Mouse (Mus musculus): Measurements from ENCODE around the gene Ppme1. TPM values are rescaled to one million over a fixed set of nuclear protein-coding genes. Genes with fewer than 3 reads are reported as not detected.

Ppme1 gene
- polyA plus RNA-seq, 1 experiment from 2014 or later: 79.1 TPM

DNA sequence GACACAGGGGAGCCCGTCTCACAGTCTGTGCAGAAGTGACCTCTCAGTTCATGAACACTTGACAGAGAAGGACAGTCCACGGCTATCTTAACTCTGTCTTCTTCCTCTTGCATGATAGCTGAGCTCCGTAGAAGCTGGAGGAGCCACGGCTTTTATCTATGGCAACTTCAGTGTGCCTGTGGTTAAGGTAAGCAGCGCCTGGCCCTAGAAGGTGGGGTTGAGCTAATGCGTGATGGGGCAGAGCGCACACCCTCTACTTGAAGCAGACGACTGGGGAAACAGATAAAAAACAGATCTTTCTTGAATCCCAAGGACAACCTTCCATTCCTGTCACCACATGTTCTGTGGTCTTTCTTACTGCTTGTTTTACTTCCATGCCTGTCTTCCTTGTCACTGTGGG lies 55.2 kb downstream of the Ppme1 start:
- WGBS: 93% methylated on average over 8 of the region's 8 CpGs
- Histone ChIP-seq H3K36me3 (no peaks in the 10 kb centered on the region), H3K27ac (no peak overlapping the region), H3K4me1 (no peaks in the 10 kb centered on the region), H3K27me3 (ENCODE audit: low read depth, poor library complexity, severe bottlenecking) (no peaks in the 10 kb centered on the region), H3K4me3 (no peak overlapping the region), H3K9me3 (replicated peaks) (no peaks in the 10 kb centered on the region)
- DNase-seq (ENCODE audit: low spot score): no peak

DNA sequence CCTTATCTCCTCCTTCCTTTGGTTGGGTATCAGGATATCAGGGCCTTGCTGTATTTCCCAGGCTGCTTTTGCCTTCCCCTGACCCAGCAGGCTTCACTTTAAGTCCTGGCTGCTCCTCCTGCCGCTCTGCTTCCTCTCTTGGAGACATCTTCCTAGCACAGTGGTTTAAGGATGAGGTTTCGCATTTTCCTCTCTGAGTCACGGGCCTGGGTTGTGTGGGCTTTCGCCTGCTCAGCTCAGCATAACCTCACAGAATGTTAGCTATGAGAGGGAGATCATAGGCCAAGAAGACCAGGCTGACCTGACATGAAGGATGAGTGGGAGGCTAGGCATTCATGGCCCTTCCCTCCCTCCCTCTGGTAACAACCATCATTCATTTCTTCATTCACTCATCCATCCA lies 59.4 kb downstream of the Ppme1 start:
- no peaks in the 10 kb centered on the region for H3K9me3 ChIP-seq (replicated peaks)
- no peaks in the 10 kb centered on the region for H3K36me3 ChIP-seq
- no peak overlapping the region for H3K4me3 ChIP-seq
- no peaks in the 10 kb centered on the region for H3K27me3 ChIP-seq (ENCODE audit: low read depth, poor library complexity, severe bottlenecking)
- no peak overlapping the region for H3K27ac ChIP-seq
- DNase-seq (ENCODE audit: low spot score): no peak
- H3K4me1 ChIP-seq: peaks cover 8% of the 10 kb centered on the region
- 85% methylated on average over 4 of the region's 4 CpGs for WGBS

DNA sequence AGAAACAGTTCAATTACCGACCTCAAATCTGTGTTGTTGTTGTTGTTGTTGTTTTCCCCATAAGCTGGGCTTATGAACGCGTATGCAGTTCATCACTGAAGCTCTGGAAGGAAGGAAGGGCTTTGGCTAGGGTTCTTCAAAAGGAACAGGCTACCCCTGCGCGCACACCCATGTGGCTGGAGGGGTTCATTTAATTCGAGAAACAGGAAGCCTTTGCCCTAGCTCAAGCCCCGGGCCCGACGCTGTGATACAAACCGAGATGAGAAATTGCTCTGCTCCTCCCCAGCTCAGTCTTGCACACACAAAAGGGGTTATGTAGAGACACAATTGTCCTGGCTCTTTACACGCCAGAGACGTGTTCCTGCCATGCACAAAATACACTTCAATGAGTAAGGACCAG lies 61.8 kb downstream of the Ppme1 start:
- no peak for DNase-seq (ENCODE audit: low spot score)
- Histone ChIP-seq H3K9me3 (replicated peaks) (no peaks in the 10 kb centered on the region), H3K4me3 (no peak overlapping the region), H3K36me3 (no peaks in the 10 kb centered on the region), H3K4me1 (peaks cover 8% of the 10 kb centered on the region), H3K27ac (no peak overlapping the region), H3K27me3 (ENCODE audit: low read depth, poor library complexity, severe bottlenecking) (no peaks in the 10 kb centered on the region)
- 84% methylated on average over 12 of the region's 12 CpGs for WGBS

DNA sequence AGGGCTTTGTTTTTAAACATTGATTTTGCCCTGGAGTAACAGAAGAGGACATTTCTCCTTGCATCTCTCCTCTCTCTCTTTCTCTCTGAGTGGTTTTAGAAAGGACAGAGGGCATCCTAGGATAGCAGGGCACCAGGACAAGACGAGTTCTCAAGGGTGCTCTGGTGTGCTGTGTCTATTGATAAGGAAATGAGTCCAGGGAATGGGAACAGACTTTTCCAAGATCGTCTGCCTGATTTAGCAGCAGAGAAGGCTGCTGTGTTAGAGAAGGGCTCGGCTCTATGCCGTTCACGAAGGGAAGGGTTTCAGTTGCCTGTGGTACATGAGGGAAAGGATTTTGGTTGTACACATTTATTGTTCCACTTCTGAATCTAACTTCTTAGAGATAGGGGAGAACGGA lies 62.4 kb downstream of the Ppme1 start:
- H3K27ac ChIP-seq: no peak overlapping the region
- H3K4me3 ChIP-seq: no peak overlapping the region
- H3K4me1 ChIP-seq: peaks cover 8% of the 10 kb centered on the region
- WGBS: 72% methylated on average over 6 of the region's 6 CpGs
- H3K27me3 ChIP-seq (ENCODE audit: low read depth, poor library complexity, severe bottlenecking): no peaks in the 10 kb centered on the region
- H3K9me3 ChIP-seq (replicated peaks): no peaks in the 10 kb centered on the region
- H3K36me3 ChIP-seq: no peaks in the 10 kb centered on the region
- no peak for DNase-seq (ENCODE audit: low spot score)

DNA sequence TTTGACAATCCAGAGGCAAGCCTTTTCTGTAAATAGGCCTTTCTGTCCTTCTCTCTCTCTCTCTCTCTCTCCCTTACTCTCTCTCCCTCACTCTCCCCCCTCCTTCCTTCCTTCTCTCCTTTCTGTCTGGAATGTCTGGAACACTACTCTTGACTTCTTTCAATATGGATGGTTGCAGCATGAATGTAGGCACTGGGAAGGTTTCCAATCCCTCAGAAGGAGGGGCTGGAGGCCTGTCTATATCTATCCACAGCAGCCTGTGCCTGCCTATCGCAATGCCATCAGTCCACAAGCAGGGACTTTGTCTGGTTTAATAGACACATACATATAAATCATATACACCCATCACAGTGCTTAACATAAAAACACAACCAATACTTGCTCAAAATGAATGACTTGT lies 62.9 kb downstream of the Ppme1 start:
- WGBS: 83% methylated on average over 1 of the region's 1 CpGs
- Histone ChIP-seq H3K36me3 (no peaks in the 10 kb centered on the region), H3K9me3 (replicated peaks) (no peaks in the 10 kb centered on the region), H3K4me1 (peaks cover 8% of the 10 kb centered on the region), H3K4me3 (no peak overlapping the region), H3K27ac (no peak overlapping the region), H3K27me3 (ENCODE audit: low read depth, poor library complexity, severe bottlenecking) (no peaks in the 10 kb centered on the region)
- no peak for DNase-seq (ENCODE audit: low spot score)

DNA sequence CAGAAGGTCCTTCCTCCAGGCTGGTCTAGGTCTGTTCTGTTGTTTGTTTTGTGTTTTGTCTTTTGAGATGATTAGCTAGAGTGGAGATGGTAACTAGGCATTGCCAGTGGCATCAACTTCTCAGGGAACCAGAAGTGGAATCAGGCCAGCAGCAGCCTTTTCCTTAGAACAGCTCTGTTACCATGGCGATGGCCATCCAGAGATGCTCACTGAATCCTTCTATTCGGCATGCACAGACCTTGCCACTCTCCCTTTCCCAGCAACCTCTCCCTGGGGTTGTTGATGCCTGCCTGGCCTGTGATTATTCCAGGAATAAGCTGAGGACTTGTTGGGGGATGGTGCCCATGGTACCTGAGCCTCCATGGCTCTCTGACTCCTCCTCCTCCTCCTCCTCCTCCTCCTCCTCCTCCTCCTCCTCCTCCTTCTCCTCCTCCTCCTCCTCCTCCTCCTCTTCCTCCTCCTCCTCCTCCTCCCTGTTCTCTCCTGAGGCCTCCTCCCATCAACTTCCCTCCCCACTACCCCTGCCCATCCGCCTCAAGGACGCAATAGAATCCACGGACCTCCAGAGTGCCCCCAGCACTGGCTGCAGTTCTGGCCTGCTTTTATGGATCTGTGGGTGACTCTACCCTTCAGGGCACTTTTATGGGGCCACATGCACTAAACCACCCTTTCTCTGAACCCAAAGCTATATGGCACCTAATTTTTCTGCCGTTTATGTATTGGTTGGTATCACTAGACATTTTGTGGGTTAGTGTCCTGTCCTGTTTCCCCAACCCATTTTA lies 64.0 kb downstream of the Ppme1 start:
- H3K9me3 ChIP-seq (replicated peaks): no peaks in the 10 kb centered on the region
- H3K36me3 ChIP-seq: no peaks in the 10 kb centered on the region
- peaks cover 8% of the 10 kb centered on the region for H3K4me1 ChIP-seq
- no peak overlapping the region for H3K27ac ChIP-seq
- H3K27me3 ChIP-seq (ENCODE audit: low read depth, poor library complexity, severe bottlenecking): no peaks in the 10 kb centered on the region
- no peak overlapping the region for H3K4me3 ChIP-seq
- no peak for DNase-seq (ENCODE audit: low spot score)
- 79% methylated on average over 5 of the region's 6 CpGs for WGBS

DNA sequence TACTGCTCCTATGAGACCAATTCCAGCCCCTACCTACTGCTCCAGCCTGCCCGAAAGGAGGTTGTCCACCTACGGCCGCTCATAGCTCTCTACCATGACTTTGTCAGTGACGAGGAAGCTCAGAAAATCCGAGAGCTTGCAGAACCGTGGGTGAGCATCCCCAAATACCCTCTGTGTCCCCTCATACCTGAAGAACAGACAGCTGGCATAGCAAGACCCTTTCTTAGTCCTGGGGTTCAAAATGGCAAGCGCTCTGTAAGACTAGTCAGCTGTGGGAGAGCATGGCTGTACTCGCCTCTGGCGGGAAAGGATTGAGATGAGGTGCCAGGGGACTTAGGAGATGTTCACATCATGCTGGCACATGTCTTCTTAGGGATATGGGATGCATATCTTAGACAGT lies 66.2 kb downstream of the Ppme1 start:
- no peak for DNase-seq (ENCODE audit: low spot score)
- Histone ChIP-seq H3K4me1 (peaks cover 9% of the 10 kb centered on the region), H3K9me3 (replicated peaks) (no peaks in the 10 kb centered on the region), H3K27ac (no peak overlapping the region), H3K4me3 (no peak overlapping the region), H3K27me3 (ENCODE audit: low read depth, poor library complexity, severe bottlenecking) (no peaks in the 10 kb centered on the region), H3K36me3 (no peaks in the 10 kb centered on the region)
- 89% methylated on average over 9 of the region's 9 CpGs for WGBS

DNA sequence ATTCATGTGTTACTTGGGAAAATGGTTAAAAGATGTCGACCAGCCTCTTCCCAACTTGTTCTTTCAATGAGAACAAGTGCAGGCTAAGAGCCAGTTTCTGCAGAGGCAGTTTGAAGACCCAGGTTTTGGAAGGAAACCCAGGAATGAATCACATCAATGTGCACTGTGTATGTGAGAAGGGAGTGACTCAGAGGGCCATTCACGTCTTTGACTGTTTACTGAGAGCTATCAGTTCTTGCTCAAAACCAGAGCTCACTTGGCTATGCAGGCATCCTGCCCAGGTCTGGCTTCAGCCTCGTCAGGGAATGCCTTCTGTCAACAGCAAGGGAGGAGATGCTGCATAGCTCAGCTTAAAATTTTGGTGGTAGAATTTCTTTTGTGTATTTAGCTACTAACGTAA lies 69.8 kb downstream of the Ppme1 start:
- H3K9me3 ChIP-seq (replicated peaks): no peaks in the 10 kb centered on the region
- H3K27ac ChIP-seq: no peak overlapping the region
- no peaks in the 10 kb centered on the region for H3K36me3 ChIP-seq
- WGBS: 71% methylated on average over 4 of the region's 4 CpGs
- peaks cover 13% of the 10 kb centered on the region for H3K4me1 ChIP-seq
- H3K4me3 ChIP-seq: no peak overlapping the region
- no peaks in the 10 kb centered on the region for H3K27me3 ChIP-seq (ENCODE audit: low read depth, poor library complexity, severe bottlenecking)
- no peak for DNase-seq (ENCODE audit: low spot score)

DNA sequence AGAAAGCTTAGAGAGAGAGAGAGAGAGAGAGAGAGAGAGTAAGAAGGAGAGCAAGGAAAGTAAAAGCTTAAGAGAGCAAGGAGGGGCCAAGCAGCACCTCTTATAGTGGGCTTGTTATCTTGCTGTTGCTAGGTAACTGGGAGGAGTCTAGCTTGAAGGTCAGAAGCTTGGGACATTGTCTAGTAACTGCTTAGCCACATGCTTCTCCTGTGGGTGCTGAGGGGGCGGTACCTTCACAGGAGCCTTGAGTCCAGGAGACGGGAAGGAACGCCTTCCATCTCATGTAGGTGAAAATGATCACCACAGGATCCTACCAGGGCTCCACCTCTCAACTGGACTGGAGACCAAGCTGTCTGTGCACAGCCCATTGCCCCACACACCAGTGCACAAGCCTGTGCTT lies 70.7 kb downstream of the Ppme1 start:
- WGBS: 82% methylated on average over 3 of the region's 3 CpGs
- Histone ChIP-seq H3K9me3 (replicated peaks) (no peaks in the 10 kb centered on the region), H3K36me3 (no peaks in the 10 kb centered on the region), H3K27ac (no peak overlapping the region), H3K27me3 (ENCODE audit: low read depth, poor library complexity, severe bottlenecking) (no peaks in the 10 kb centered on the region), H3K4me1 (peaks cover 13% of the 10 kb centered on the region), H3K4me3 (no peak overlapping the region)
- DNase-seq (ENCODE audit: low spot score): no peak

DNA sequence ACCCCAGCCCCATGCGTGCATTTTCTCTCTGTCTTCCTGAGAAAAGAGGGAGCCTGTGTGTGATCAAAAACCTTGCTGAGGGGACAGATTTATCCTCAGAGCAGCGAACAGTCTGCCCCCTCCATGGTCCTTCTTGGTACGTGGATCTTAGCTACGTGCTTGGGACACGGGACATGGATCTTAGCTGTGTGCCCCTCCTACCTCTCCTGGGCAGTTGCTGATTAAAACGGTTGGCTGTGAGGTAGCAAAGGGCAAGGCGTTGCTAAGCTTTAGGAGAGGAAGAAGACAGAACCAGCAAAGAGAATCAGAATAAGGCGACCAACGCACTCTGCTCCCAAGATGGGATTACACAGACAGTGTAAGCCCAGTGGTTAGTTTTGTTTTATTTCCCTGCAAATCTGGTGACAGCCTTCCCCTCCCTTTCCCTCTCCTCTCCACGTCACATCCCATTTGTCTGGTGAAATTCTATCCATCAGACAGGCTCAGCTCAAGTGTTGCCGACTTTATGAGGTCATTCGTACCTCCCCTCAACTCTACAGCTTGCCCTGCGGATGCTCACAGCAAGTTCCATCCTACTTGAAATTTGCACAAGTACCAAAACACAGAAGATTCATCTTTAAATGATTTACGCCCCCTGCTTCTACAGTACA lies 73.1 kb downstream of the Ppme1 start:
- peak overlapping the region; percentile 23; the same call in 1 of the 2 replicates for H3K27ac ChIP-seq
- DNase-seq (ENCODE audit: low spot score): no peak

DNA sequence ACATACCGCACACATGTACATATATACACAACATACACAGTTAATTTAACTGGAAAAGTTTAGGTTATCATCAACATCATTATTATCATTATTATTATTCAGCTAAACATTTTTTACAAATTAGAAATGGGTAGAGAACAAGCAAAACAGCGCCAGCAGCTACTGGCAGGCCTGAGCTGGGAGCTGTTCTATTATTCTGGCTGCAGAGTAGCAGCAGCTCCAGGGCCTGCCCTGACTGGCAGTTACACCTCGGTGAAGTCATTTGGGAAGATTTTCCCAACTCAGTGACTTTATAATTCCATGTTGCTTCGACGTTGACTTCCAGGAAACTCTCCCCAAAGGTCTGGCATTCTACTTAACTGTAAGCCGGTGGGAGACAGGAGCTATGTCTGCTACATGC lies 75.4 kb downstream of the Ppme1 start:
- Histone ChIP-seq H3K4me3 (no peak overlapping the region), H3K9me3 (replicated peaks) (no peaks in the 10 kb centered on the region), H3K27me3 (ENCODE audit: low read depth, poor library complexity, severe bottlenecking) (no peaks in the 10 kb centered on the region), H3K4me1 (peaks cover 13% of the 10 kb centered on the region), H3K36me3 (no peaks in the 10 kb centered on the region), H3K27ac (no peak overlapping the region)
- DNase-seq (ENCODE audit: low spot score): no peak
- WGBS: 85% methylated on average over 6 of the region's 6 CpGs

More for the DNA sequence above, 73.1 kb downstream of the Ppme1 start:
- no peaks in the 10 kb centered on the region for H3K27me3 ChIP-seq (ENCODE audit: low read depth, poor library complexity, severe bottlenecking)
- no peaks in the 10 kb centered on the region for H3K9me3 ChIP-seq (replicated peaks)
- H3K4me1 ChIP-seq: peaks cover 13% of the 10 kb centered on the region
- WGBS: 60% methylated on average over 14 of the region's 14 CpGs
- no peaks in the 10 kb centered on the region for H3K36me3 ChIP-seq
- no peak overlapping the region for H3K4me3 ChIP-seq

DNA sequence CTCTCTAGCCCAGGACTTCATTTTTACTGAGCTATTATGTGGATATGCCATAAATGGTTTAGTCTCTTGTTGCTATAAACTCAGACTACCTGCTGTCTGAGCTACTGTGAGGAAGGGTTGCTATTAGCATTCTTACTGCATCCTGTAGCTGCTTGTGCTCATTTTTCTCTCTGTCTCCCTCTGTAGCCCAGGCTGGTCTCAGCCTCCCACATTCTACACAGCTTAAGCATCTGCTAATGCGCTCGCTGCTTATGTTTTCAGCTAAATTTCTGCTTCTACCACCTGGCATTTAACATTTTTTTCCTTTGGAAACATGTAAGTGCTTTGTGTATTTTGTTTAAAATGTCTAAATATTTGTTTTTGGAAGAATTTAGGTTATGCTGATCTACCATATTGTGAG lies 76.4 kb downstream of the Ppme1 start:
- no peaks in the 10 kb centered on the region for H3K36me3 ChIP-seq
- no peaks in the 10 kb centered on the region for H3K9me3 ChIP-seq (replicated peaks)
- WGBS: 93% methylated on average over 2 of the region's 2 CpGs
- peaks cover 10% of the 10 kb centered on the region for H3K4me1 ChIP-seq
- no peak overlapping the region for H3K27ac ChIP-seq
- H3K4me3 ChIP-seq: no peak overlapping the region
- no peak for DNase-seq (ENCODE audit: low spot score)
- no peaks in the 10 kb centered on the region for H3K27me3 ChIP-seq (ENCODE audit: low read depth, poor library complexity, severe bottlenecking)

DNA sequence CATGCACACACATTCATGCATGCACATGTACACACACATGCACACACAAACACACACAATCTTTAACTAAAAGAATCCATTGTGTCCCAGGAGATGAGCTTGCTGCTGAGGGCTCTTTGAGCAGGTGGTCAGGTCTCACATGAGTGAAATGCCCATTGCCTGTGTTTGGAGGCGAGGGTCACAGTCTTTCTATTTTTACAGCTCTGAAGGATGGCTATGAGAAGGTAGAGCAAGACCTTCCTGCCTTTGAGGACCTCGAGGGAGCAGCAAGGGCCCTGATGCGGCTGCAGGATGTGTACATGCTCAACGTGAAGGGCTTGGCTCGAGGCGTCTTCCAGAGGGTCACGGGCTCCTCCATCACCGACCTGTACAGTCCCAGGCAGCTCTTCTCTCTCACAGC lies 78.6 kb downstream of the Ppme1 start:
- no peaks in the 10 kb centered on the region for H3K36me3 ChIP-seq
- 86% methylated on average over 8 of the region's 8 CpGs for WGBS
- H3K9me3 ChIP-seq (replicated peaks): no peaks in the 10 kb centered on the region
- H3K4me3 ChIP-seq: no peak overlapping the region
- H3K27me3 ChIP-seq (ENCODE audit: low read depth, poor library complexity, severe bottlenecking): peaks cover 9% of the 10 kb centered on the region
- peaks cover 11% of the 10 kb centered on the region for H3K4me1 ChIP-seq
- H3K27ac ChIP-seq: no peak overlapping the region
- peak; percentile 27 for DNase-seq (ENCODE audit: low spot score)

All from limb, embryonic 10.5 days (tissue).